Mouse (Mus musculus): ENCODE measurements around the gene Ppm1e.

Ppm1e gene

DNA sequence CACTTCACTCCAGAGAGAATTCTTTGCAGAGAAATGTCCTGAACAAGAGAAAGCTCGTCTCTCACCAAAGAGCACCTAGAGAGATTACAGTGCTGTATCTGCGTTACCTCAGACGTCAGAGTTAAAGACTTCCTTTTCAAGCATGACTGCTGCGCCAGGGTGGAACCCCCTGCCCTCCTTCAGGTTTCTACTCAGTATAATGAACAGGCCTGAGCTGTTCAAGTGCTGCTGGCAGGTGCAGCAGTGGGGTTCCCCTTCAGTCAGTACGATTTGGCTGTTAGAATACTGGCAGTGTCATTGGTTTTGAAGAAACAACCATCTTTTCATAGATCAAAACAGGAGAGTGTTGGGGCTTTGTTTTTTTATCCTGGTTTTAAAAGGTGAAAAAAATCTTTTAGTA, 131.8 kb downstream of the Ppm1e start:
- in situ Hi-C loops (cut with MboI; ENCODE audit: low pct_unique_long_range_greater_than_20kb in 1 of 2, low sequenced_read_pairs in 2 of 2, unreplicated experiment in 1 of 2): no loop called here

DNA sequence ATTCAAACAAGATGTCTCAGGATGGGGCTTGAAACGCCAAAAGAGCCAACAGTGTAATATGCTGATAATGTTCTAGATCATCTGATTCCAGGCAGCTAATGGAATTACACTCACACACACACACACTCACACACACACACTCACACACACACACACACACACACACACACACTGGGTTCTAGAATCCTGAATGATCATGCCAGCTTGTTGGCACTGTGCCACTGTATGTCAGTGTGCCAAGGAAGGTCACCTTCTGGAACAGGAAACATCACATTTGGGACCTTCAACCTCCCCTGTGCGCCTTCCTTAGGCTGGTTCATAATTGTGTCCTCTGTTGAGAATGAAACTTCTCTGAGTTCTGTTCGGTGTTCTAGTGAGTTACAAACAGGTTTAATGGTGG, 136.1 kb downstream of the Ppm1e start:
- in situ Hi-C loops (cut with MboI; ENCODE audit: low pct_unique_long_range_greater_than_20kb in 1 of 2, low sequenced_read_pairs in 2 of 2, unreplicated experiment in 1 of 2): no loop called here

DNA sequence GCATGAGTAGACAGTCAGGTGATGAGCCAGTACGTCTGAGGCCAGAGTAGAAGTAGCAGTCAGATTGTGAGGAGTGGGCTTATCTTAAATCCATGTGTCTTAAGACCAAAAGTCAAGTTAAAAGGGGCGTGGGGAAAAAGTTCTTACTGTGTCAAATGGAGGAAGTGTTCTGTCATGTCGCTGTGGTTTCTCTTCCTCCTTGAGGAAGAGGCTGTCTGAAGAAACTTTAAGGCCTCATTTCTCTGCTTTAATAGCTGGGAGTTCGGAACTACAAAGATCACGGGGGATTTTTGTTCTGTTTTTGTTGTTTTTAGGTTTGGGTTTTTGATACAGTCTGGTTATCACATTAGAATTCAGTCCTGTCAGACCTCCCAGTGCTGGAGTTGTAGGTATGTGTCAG, 146.5 kb downstream of the Ppm1e start:
- in situ Hi-C loops (cut with MboI; ENCODE audit: low pct_unique_long_range_greater_than_20kb in 1 of 2, low sequenced_read_pairs in 2 of 2, unreplicated experiment in 1 of 2): no loop called here

All from mouse embryonic stem cell (cell line).